In genomic region chr10:24961112-24961511, GRCm38 (mm10) we compare ENCODE assay signal across 8 mouse cellular contexts. TPM values are rescaled to one million over a fixed set of nuclear protein-coding genes. Genes with fewer than 3 reads are reported as not detected.
DNase-seq lines count a peak whose midpoint lies in the region; ATAC-seq and TF ChIP-seq lines count a peak whose summit lies in the region.

No protein-coding gene starts in this region.

- H3K36me3 ChIP-seq in hindbrain, postnatal 0 days (ENCODE audit: insufficient read depth, low read length) = no peaks in the 10 kb centered on the region

- CTCF ChIA-PET in Patski (lab: Charles Lee) = interaction anchor here (1.8 kb wide), 1 partner anchor 12 kb away, joined by 7 read pairs; no protein-coding TSS in a partner anchor

- DNase-seq in gastrocnemius, adult 2 months = no peak
- DNase-seq in gastrocnemius, postnatal 10 days = no peak
- peak; percentile 66 for DNase-seq in 3T3-L1 (ENCODE audit: low read depth, low spot score)
- DNase-seq in Patski (ENCODE audit: low read depth, low spot score) = no peak
- peak; percentile 86 for DNase-seq in hindbrain, postnatal 0 days (ENCODE audit: low spot score)
- no peak for DNase-seq in spleen, adult 12 weeks (ENCODE audit: low spot score)
- DNase-seq in layer of hippocampus, adult 11-12 months (ENCODE audit: low spot score) = no peak
- no peak for DNase-seq in adrenal gland, postnatal 25 days

- no peak overlapping the region for H3K4me3 ChIP-seq in gastrocnemius, adult 2 months
- no peak overlapping the region for H3K4me3 ChIP-seq in hindbrain, postnatal 0 days (ENCODE audit: low read length)

- ATAC-seq in Patski = no peak
- ATAC-seq in hindbrain, postnatal 0 days = peak; percentile 46; the same call in 1 of the 2 replicates

- H3K9me3 ChIP-seq in hindbrain, postnatal 0 days (ENCODE audit: low read length) = no peaks in the 10 kb centered on the region

- H3K4me2 ChIP-seq in hindbrain, postnatal 0 days (ENCODE audit: low read depth, low read length) = no peak overlapping the region

- H3K27ac ChIP-seq in gastrocnemius, adult 2 months = no peak overlapping the region
- no peak overlapping the region for H3K27ac ChIP-seq in hindbrain, postnatal 0 days

- in situ Hi-C loops in Patski (cut with MboI; ENCODE audit: low pct_unique_long_range_greater_than_20kb) = loop anchor here (25.0 kb wide), 1 partner anchor 526 kb away; no protein-coding TSS in a partner anchor

- TF ChIP-seq CTCF in gastrocnemius, adult 2 months (IDR thresholded peaks at IDR 0.05) = peak; percentile 67
- peak; percentile 29 for TF ChIP-seq CTCF in Patski (IDR thresholded peaks at IDR 0.05)
- TF ChIP-seq CTCF in hindbrain, postnatal 0 days (IDR thresholded peaks at IDR 0.05; ENCODE audit: low read depth) = peak; percentile 66

- H3K9ac ChIP-seq in hindbrain, postnatal 0 days (replicated peaks; ENCODE audit: low read length) = no peak overlapping the region

- WGBS in hindbrain, postnatal 0 days = 45% methylated on average over 2 of the region's 2 CpGs

- intact Hi-C loops in gastrocnemius, adult 2 months (cut with DNase I) = loop anchor here (1.0 kb wide), 1 partner anchor 258 kb away; no protein-coding TSS in a partner anchor

- H3K27me3 ChIP-seq in Patski = peaks cover 13% of the 10 kb centered on the region
- H3K27me3 ChIP-seq in hindbrain, postnatal 0 days (ENCODE audit: insufficient read depth, low read length) = no peaks in the 10 kb centered on the region

- POLR2A ChIA-PET in Patski (lab: Charles Lee) = no interaction called here

- no peaks in the 10 kb centered on the region for H3K4me1 ChIP-seq in hindbrain, postnatal 0 days (ENCODE audit: insufficient read depth, low read length)

RNA-seq across cellular contexts. Expression of gene Arg1, which starts 33.8 kb away (rescaled TPM):
- not detected for total RNA-seq in gastrocnemius, adult 2 months (2021)
- under 1 TPM; 0.38 to 0.52 TPM for total RNA-seq in gastrocnemius, postnatal 10 days (2021)
- 0.12 TPM for polyA plus RNA-seq in Patski (2021)
- 2.9 and 3.0 TPM in 2 replicates for total RNA-seq in hindbrain, postnatal 0 days (2014; rRNA removed)
- polyA plus RNA-seq in hindbrain, postnatal 0 days (2015; fragmentation: Nextera tagmentation; extraction: Ambion mirVana) = 3.6 and 3.9 TPM in 2 replicates
- 9.6 TPM in 1 of 2 replicates, not detected in the other for total RNA-seq in adrenal gland, postnatal 25 days (2021)

Comparison
In these comparisons a context has a peak if more than half of its experiments do, and no peak if none do; other contexts are left out.
1. DNase-seq: peak in 3T3-L1 (single experiment) and hindbrain, postnatal 0 days (single experiment); none in gastrocnemius, adult 2 months (single experiment), gastrocnemius, postnatal 10 days (single experiment), Patski (single experiment), spleen, adult 12 weeks (single experiment), layer of hippocampus, adult 11-12 months (single experiment) and adrenal gland, postnatal 25 days (single experiment).
2. Peak in every context shown above with its lines, with median percentiles within 50 percentile points of each other: CTCF ChIP-seq.